8 mouse cellular contexts compared by ENCODE assay signal in the genomic region with DNA sequence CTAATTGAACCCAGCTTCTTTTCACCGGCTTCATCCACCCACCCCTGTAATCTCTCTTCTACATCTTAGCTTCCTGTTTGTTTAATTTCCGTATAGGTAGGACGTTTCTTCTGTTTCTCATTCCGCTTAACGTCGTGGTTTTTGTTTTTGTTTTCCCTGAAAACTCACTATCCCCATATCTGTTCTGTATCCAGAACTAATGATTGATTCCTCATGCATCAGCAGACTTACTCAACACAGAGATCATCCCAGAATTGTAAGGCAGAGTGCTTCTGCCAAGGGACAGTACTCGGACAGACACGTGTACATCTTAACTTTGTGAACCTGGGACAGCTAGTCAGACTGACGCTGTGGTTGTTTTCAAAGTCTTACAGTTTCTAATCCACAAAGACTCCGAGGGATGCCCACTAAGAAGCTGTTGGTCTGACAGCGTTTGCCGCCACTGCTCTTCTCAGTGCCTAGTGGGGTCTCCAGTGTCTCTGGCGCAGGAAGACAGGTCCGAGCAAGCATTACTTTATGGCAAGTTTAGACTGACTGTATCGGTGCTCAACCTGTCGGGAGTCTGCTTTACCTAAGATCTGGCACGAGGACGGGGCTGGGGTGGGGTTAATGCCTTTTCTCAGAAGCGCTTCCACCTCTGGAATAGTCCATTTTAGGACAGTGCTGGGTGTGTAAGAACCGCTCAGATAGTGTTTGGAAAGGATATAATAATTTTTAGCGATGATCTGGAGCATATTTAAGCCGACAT. TPM values are rescaled to one million over a fixed set of nuclear protein-coding genes. Genes with fewer than 3 reads are reported as not detected.
DNase-seq lines count a peak whose midpoint lies in the region; ATAC-seq and TF ChIP-seq lines count a peak whose summit lies in the region.

No protein-coding gene starts in this region.

- DNase-seq in 3T3-L1 (ENCODE audit: low read depth, low spot score) = peak; percentile 50
- DNase-seq in adrenal gland, postnatal 36 days = no peak
- DNase-seq in left cerebral cortex, adult 8-10 months (ENCODE audit: low spot score in 2 of 2) = no peak
- no peak for DNase-seq in layer of hippocampus, postnatal 14 days (ENCODE audit: low spot score in 2 of 2)

- H3K4me1 ChIP-seq in E14TG2a.4 (replicated peaks; ENCODE audit: low read depth, low read length) = peaks cover 27% of the 10 kb centered on the region
- H3K4me1 ChIP-seq in intestine, embryonic 15.5 days (replicated peaks) = peaks cover 7% of the 10 kb centered on the region; the same call in 1 of the 2 replicates
- H3K4me1 ChIP-seq in midbrain, embryonic 13.5 days (replicated peaks) = peaks cover 13% of the 10 kb centered on the region

- H3K27ac ChIP-seq in intestine, embryonic 15.5 days = no peak overlapping the region
- H3K27ac ChIP-seq in midbrain, embryonic 13.5 days = no peak overlapping the region

- peak overlapping the region; percentile 40; the same call in 1 of the 2 replicates for H3K9ac ChIP-seq in intestine, embryonic 15.5 days
- H3K9ac ChIP-seq in midbrain, embryonic 13.5 days (replicated peaks) = peak overlapping the region; percentile 47

- H3K4me3 ChIP-seq in E14TG2a.4 (replicated peaks; ENCODE audit: low read length) = peak overlapping the region; percentile 72
- H3K4me3 ChIP-seq in intestine, embryonic 15.5 days (replicated peaks) = peak overlapping the region; percentile 43
- peak overlapping the region; percentile 42 for H3K4me3 ChIP-seq in midbrain, embryonic 13.5 days (replicated peaks)

- TF ChIP-seq CTCF in E14TG2a.4 (conservative IDR thresholded peaks at IDR 0.05; ENCODE audit: low read length) = no peak

- H3K4me2 ChIP-seq in intestine, embryonic 15.5 days (replicated peaks) = peak overlapping the region; percentile 89
- peak overlapping the region; percentile 74 for H3K4me2 ChIP-seq in midbrain, embryonic 13.5 days (replicated peaks)

- no peaks in the 10 kb centered on the region for H3K36me3 ChIP-seq in E14TG2a.4 (ENCODE audit: insufficient read depth, low read length)
- no peaks in the 10 kb centered on the region for H3K36me3 ChIP-seq in intestine, embryonic 15.5 days
- H3K36me3 ChIP-seq in midbrain, embryonic 13.5 days = no peaks in the 10 kb centered on the region

- WGBS in intestine, embryonic 15.5 days = 5% methylated on average over 22 of the region's 22 CpGs
- 9% methylated on average over 22 of the region's 22 CpGs for WGBS in midbrain, embryonic 13.5 days

- no peaks in the 10 kb centered on the region for H3K9me3 ChIP-seq in E14TG2a.4 (ENCODE audit: low read length)
- H3K9me3 ChIP-seq in intestine, embryonic 15.5 days = no peaks in the 10 kb centered on the region
- no peaks in the 10 kb centered on the region for H3K9me3 ChIP-seq in midbrain, embryonic 13.5 days

- peaks cover 55% of the 10 kb centered on the region for H3K27me3 ChIP-seq in E14TG2a.4 (ENCODE audit: insufficient read depth, low read length)
- H3K27me3 ChIP-seq in intestine, embryonic 15.5 days (replicated peaks) = 0 out of 2 replicates have a peak, but pooled peaks cover 6% of the 10 kb centered on the region
- H3K27me3 ChIP-seq in midbrain, embryonic 13.5 days = peaks cover 39% of the 10 kb centered on the region

- peak; percentile 57 for ATAC-seq in erythroblast, adult 5-6 weeks (replicated peaks; ENCODE audit: low FRiP score, poor library complexity, severe bottlenecking)
- ATAC-seq in intestine, embryonic 15.5 days = peak; percentile 59
- ATAC-seq in midbrain, embryonic 13.5 days = no peak

RNA-seq across cellular contexts. Expression of a gene that starts 0.7 kb away (rescaled TPM):
- 0.19 and 3.6 TPM in 2 replicates for total RNA-seq in erythroblast, adult 5-6 weeks (2015; ENCODE audit: low replicate concordance)
- 4.2 and 5.2 TPM in 2 replicates for total RNA-seq in erythroblast, adult 5-6 weeks (2017; ENCODE audit: low replicate concordance)
- 4.9 and 5.3 TPM in 2 replicates for polyA plus RNA-seq in intestine, embryonic 15.5 days (2015; fragmentation: Nextera tagmentation; extraction: Ambion mirVana)
- polyA plus RNA-seq in midbrain, embryonic 13.5 days (2015; fragmentation: Nextera tagmentation; extraction: Ambion mirVana) = 0.89 and 1.0 TPM in 2 replicates
- 1 to 10 TPM; 1.6 to 2.2 TPM for total RNA-seq in adrenal gland, postnatal 36 days (2021)
- total RNA-seq in left cerebral cortex, adult 8-10 months (2022) = 1 to 10 TPM in 2 of 4 experiments, under 1 TPM in 2; 0.33 to 1.8 (median 1.2) TPM
- under 1 TPM; 0.55 to 0.99 TPM for total RNA-seq in layer of hippocampus, postnatal 14 days (2021)
